Mouse (Mus musculus) embryonic stem cell, embryonic (primary cell): ENCODE results near the gene Mien1.

Source experiments
- CTCF ChIA-PET, 4 experiments: fragments of 300-600 bp in 2 of 4; fragments of 350-600 bp in 2 of 4; sonication (Branson Sonifier 250); formaldehyde crosslinking; loops; one replicate each; lab custom pipeline; 2022; ENCODE audit warnings: inconsistent platforms in 2 of 4; lab: Charles Lee
- POLR2A ChIA-PET, 4 experiments: fragments of 300-600 bp in 2 of 4; fragments of 350-600 bp in 2 of 4; sonication (Branson Sonifier 250); formaldehyde crosslinking; loops; one replicate each; lab custom pipeline; 2022; ENCODE audit warnings: antibody characterized with exemption in 4 of 4, inconsistent platforms in 1 of 4; lab: Charles Lee

Gene Mien1

GRCm38 (mm10) chr11:98438331-98439158, at the start of gene Mien1:
Mien1 (minus strand) TSS chr11:98438991.
- ChIA-PET CTCF (interaction anchor here (0.5 to 2.8 kb wide), 43 partner anchors 9 to 872 kb away, joined by 3 to 23 read pairs (median 4); partner anchors contain the start of genes Erbb2 (in 2 of the 4), Grb7 (in 1 of the 4), Pgap3 (in 1 of the 4) and Ppp1r1b (in 1 of the 4)), POLR2A (interaction anchor here in 3 of 4 experiments (0.6 to 3.4 kb wide), 47 partner anchors 9 to 1881 kb away, joined by 3 to 24 read pairs (median 3); partner anchors contain the start of genes Erbb2 (in 3 of the 3), Stard3 (in 2 of the 3), Zpbp2 (in 2 of the 3) and Eif1 (in 1 of the 3))

- ChIA-PET POLR2A (interaction anchor here in 2 of 4 experiments (0.7 to 1.7 kb wide), 4 partner anchors 13 to 75 kb away, joined by 3 read pairs; partner anchors contain the start of gene Erbb2 (in 1 of the 2)), CTCF (no interaction called here)
Observed at GRCm38 (mm10) chr11:98487526-98488040, 48.8 kb upstream of the Mien1 start.

GRCm38 (mm10) chr11:98485749-98486148, 47.0 kb upstream of the Mien1 start:
- ChIA-PET POLR2A (interaction anchor here in 3 of 4 experiments (0.6 to 1.9 kb wide), 8 partner anchors 15 to 1155 kb away, joined by 3 to 8 read pairs (median 3); partner anchors contain the start of genes Mien1 (in 2 of the 3) and Ormdl3 (in 1 of the 3)), CTCF (interaction anchor here in 3 of 4 experiments (0.6 to 1.0 kb wide), 4 partner anchors 28 to 504 kb away, joined by 3 to 9 read pairs (median 3); no protein-coding TSS in a partner anchor)

GRCm38 (mm10) chr11:98482067-98482466, 43.3 kb upstream of the Mien1 start:
- ChIA-PET CTCF (interaction anchor here in 1 of 4 experiments (1.1 kb wide), 1 partner anchor 24 kb away, joined by 3 read pairs; no protein-coding TSS in a partner anchor), POLR2A (interaction anchor here in 1 of 4 experiments (0.6 to 1.3 kb wide), 2 partner anchors 12 to 120 kb away, joined by 4 read pairs; no protein-coding TSS in a partner anchor)

GRCm38 (mm10) chr11:98481231-98481630, 42.4 kb upstream of the Mien1 start:
- ChIA-PET POLR2A (interaction anchor here in 1 of 4 experiments (0.7 to 1.0 kb wide), 2 partner anchors 23 to 29 kb away, joined by 3 to 4 read pairs; no protein-coding TSS in a partner anchor), CTCF (no interaction called here)

- CTCF ChIA-PET: no interaction called here
Observed at GRCm38 (mm10) chr11:98479940-98480497, 41.2 kb upstream of the Mien1 start.

GRCm38 (mm10) chr11:98479026-98479939, 40.5 kb upstream of the Mien1 start:
- ChIA-PET CTCF (no interaction called here), POLR2A (interaction anchor here in 1 of 4 experiments (0.6 kb wide), 1 partner anchor 1547 kb away, joined by 3 read pairs; no protein-coding TSS in a partner anchor)

More at GRCm38 (mm10) chr11:98479940-98480497, 41.2 kb upstream of the Mien1 start:
- POLR2A ChIA-PET: interaction anchor here in 1 of 4 experiments (0.6 kb wide), 1 partner anchor 1546 kb away, joined by 3 read pairs; no protein-coding TSS in a partner anchor

GRCm38 (mm10) chr11:98477011-98477701, 38.4 kb upstream of the Mien1 start:
- ChIA-PET CTCF (interaction anchor here in 3 of 4 experiments (0.6 to 0.7 kb wide), 3 partner anchors 16 to 106 kb away, joined by 3 to 5 read pairs (median 3); no protein-coding TSS in a partner anchor), POLR2A (interaction anchor here in 2 of 4 experiments (0.6 to 1.1 kb wide), 3 partner anchors 30 to 149 kb away, joined by 3 to 5 read pairs (median 4); no protein-coding TSS in a partner anchor)

- CTCF ChIA-PET: interaction anchor here in 1 of 4 experiments (0.7 kb wide), 1 partner anchor 105 kb away, joined by 5 read pairs; no protein-coding TSS in a partner anchor
- POLR2A ChIA-PET: interaction anchor here in 2 of 4 experiments (0.6 to 1.1 kb wide), 5 partner anchors 8 to 148 kb away, joined by 3 to 5 read pairs (median 3); partner anchors contain the start of gene Erbb2 (in 1 of the 2)
Observed at GRCm38 (mm10) chr11:98476434-98476807, 37.6 kb upstream of the Mien1 start.

GRCm38 (mm10) chr11:98475630-98476433, 37.0 kb upstream of the Mien1 start:
- CTCF ChIA-PET: no interaction called here
- POLR2A ChIA-PET: interaction anchor here in 1 of 4 experiments (0.8 to 1.1 kb wide), 3 partner anchors 8 to 64 kb away, joined by 3 read pairs; partner anchors contain the start of gene Erbb2

GRCm38 (mm10) chr11:98474967-98475366, 36.2 kb upstream of the Mien1 start:
- CTCF ChIA-PET: no interaction called here
- POLR2A ChIA-PET: interaction anchor here in 1 of 4 experiments (0.7 kb wide), 1 partner anchor 13 kb away, joined by 3 read pairs; no protein-coding TSS in a partner anchor

- CTCF ChIA-PET: interaction anchor here in 2 of 4 experiments (0.6 to 1.0 kb wide), 2 partner anchors 36 to 445 kb away, joined by 3 to 7 read pairs; partner anchors contain the start of gene Mien1 (in 1 of the 2)
- POLR2A ChIA-PET: interaction anchor here in 3 of 4 experiments (0.7 kb wide), 3 partner anchors 14 to 95 kb away, joined by 3 to 4 read pairs (median 4); no protein-coding TSS in a partner anchor
Observed at GRCm38 (mm10) chr11:98473916-98474479, 35.2 kb upstream of the Mien1 start.

GRCm38 (mm10) chr11:98472696-98473095, 33.9 kb upstream of the Mien1 start:
- CTCF ChIA-PET: interaction anchor here in 2 of 4 experiments (0.6 to 0.9 kb wide), 2 partner anchors 83 to 767 kb away, joined by 3 to 6 read pairs; no protein-coding TSS in a partner anchor
- POLR2A ChIA-PET: interaction anchor here in 2 of 4 experiments (0.6 to 1.2 kb wide), 5 partner anchors 18 to 1771 kb away, joined by 3 to 10 read pairs (median 3); no protein-coding TSS in a partner anchor

GRCm38 (mm10) chr11:98470795-98471194, 32.0 kb upstream of the Mien1 start:
- ChIA-PET POLR2A (interaction anchor here in 3 of 4 experiments (0.6 to 2.3 kb wide), 19 partner anchors 9 to 413 kb away, joined by 3 to 18 read pairs (median 3); partner anchors contain the start of gene Mien1 (in 2 of the 3)), CTCF (interaction anchor here (0.5 to 2.0 kb wide), 6 partner anchors 13 to 168 kb away, joined by 3 to 5 read pairs (median 3); no protein-coding TSS in a partner anchor)
